9 mouse cellular contexts compared by ENCODE assay signal in the genomic region with DNA sequence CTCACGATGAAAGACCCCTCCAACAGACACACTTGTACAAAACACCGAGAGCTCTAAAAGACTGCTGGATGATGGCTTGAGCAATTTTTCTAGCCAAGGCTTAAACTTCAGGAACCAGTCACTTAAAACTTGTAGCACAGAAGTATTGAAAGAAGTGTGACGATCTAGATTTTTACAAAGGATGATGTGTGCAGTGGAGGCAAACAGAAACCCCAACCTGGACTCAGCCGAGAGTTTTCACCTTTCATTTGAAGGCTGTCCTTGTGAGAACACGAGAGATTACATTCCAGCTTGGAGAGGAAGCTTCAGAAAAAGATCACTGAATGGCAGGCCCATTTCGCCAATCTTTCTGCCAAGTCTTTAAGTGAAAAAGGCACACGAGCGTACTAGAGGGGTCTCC. TPM values are rescaled to one million over a fixed set of nuclear protein-coding genes. Genes with fewer than 3 reads are reported as not detected.
A peak's percentile ranks its signal among the peaks of the same experiment; 100 is the strongest.
DNase-seq lines count a peak whose midpoint lies in the region; ATAC-seq and TF ChIP-seq lines count a peak whose summit lies in the region.
"Had no signal": no experiment of that assay in that cellular context is flagged by ENCODE, and none has a peak within 500 bp of the region (broad histone marks: within the 10 kb centered on the region; RNA-seq: fewer than 3 reads in every experiment).

No protein-coding gene starts in this region.

- DNase-seq in retina, adult 2 months (ENCODE audit: low read depth, low spot score): peak; percentile 1
- no peak for DNase-seq in retina, postnatal 1 day
- DNase-seq in limb, embryonic 14.5 days (ENCODE audit: low spot score): no peak
- no peak for DNase-seq in layer of hippocampus, postnatal 25 days (ENCODE audit: extremely low spot score in 1 of 2, low spot score in 1 of 2)
- no peak for DNase-seq in urinary bladder, postnatal 4 days (ENCODE audit: low spot score in 2 of 2)

- H3K36me3 ChIP-seq in erythroblast, embryonic 14.5 days (ENCODE audit: control insufficient read depth): peaks cover 4% of the 10 kb centered on the region
- peaks cover 3% of the 10 kb centered on the region; the same call in 1 of the 2 replicates for H3K36me3 ChIP-seq in limb, embryonic 14.5 days (ENCODE audit: control insufficient read depth, insufficient read depth, low read length)
- H3K36me3 ChIP-seq in stomach, embryonic 15.5 days: no peaks in the 10 kb centered on the region; the same call in 1 of the 2 replicates

- no peaks in the 10 kb centered on the region; the same call in 1 of the 2 replicates for H3K9me3 ChIP-seq in erythroblast, embryonic 14.5 days (ENCODE audit: control insufficient read depth, low read length)
- H3K9me3 ChIP-seq in limb, embryonic 14.5 days (ENCODE audit: control insufficient read depth, low read length): no peaks in the 10 kb centered on the region
- no peaks in the 10 kb centered on the region for H3K9me3 ChIP-seq in stomach, embryonic 15.5 days

- peaks cover 17% of the 10 kb centered on the region for H3K4me1 ChIP-seq in erythroblast, embryonic 14.5 days (ENCODE audit: control insufficient read depth)
- peaks cover 9% of the 10 kb centered on the region for H3K4me1 ChIP-seq in limb, embryonic 14.5 days (ENCODE audit: control insufficient read depth, insufficient read depth, low read length)
- H3K4me1 ChIP-seq in stomach, embryonic 15.5 days: 0 out of 2 replicates have a peak, but pooled peaks cover 3% of the 10 kb centered on the region

- peak overlapping the region; percentile 83 for H3K4me3 ChIP-seq in erythroblast, embryonic 14.5 days (replicated peaks)
- H3K4me3 ChIP-seq in limb, embryonic 14.5 days (replicated peaks; ENCODE audit: low read length): peak overlapping the region; percentile 70
- peak overlapping the region; percentile 74 for H3K4me3 ChIP-seq in stomach, embryonic 15.5 days (replicated peaks)

- WGBS in limb, embryonic 14.5 days: 41% methylated on average over 8 of the region's 8 CpGs
- WGBS in stomach, embryonic 15.5 days: 37% methylated on average over 8 of the region's 8 CpGs

- no peak for ATAC-seq in erythroblast, adult 5-6 weeks (replicated peaks; ENCODE audit: low FRiP score, poor library complexity, severe bottlenecking)
- 0 out of 2 replicates have a peak, but pooled peaks have one; percentile 16 for ATAC-seq in limb, embryonic 14.5 days (ENCODE audit: low FRiP score, low read depth)
- no peak for ATAC-seq in stomach, embryonic 15.5 days (ENCODE audit: insufficient read depth, low FRiP score, low read depth)

- H3K27me3 ChIP-seq in erythroblast, embryonic 14.5 days (ENCODE audit: control insufficient read depth): no peaks in the 10 kb centered on the region
- H3K27me3 ChIP-seq in limb, embryonic 14.5 days (ENCODE audit: control insufficient read depth, insufficient read depth, low read length): no peaks in the 10 kb centered on the region
- no peaks in the 10 kb centered on the region for H3K27me3 ChIP-seq in stomach, embryonic 15.5 days (replicated peaks)

- peak overlapping the region; percentile 77 for H3K27ac ChIP-seq in limb, embryonic 14.5 days (replicated peaks; ENCODE audit: low read depth, low read length)
- peak overlapping the region; percentile 64 for H3K27ac ChIP-seq in stomach, embryonic 15.5 days

- peak overlapping the region; percentile 88 for H3K9ac ChIP-seq in limb, embryonic 14.5 days (ENCODE audit: low read depth, low read length, severe bottlenecking)
- H3K9ac ChIP-seq in stomach, embryonic 15.5 days: peak overlapping the region; percentile 42; the same call in 1 of the 2 replicates

- peak overlapping the region; percentile 59 for H3K4me2 ChIP-seq in limb, embryonic 14.5 days (replicated peaks; ENCODE audit: low read depth, low read length, severe bottlenecking)
- H3K4me2 ChIP-seq in stomach, embryonic 15.5 days: peak overlapping the region; percentile 58

- TF ChIP-seq POLR2A in limb, embryonic 14.5 days (IDR thresholded peaks at IDR 0.05; ENCODE audit: borderline replicate concordance, extremely low read depth, insufficient read depth, insufficient read length): no peak

RNA-seq across cellular contexts. Expression of a gene that starts 0.5 kb away (rescaled TPM):
- polyA plus RNA-seq in erythroblast, embryonic 14.5 days (2012): 0.02 and 0.03 TPM in 2 replicates
- total RNA-seq in erythroblast, adult 5-6 weeks (2015; ENCODE audit: low replicate concordance): 2.7 and 10.6 TPM in 2 replicates
- 3.8 and 5.0 TPM in 2 replicates for total RNA-seq in erythroblast, adult 5-6 weeks (2017; ENCODE audit: low replicate concordance)
- polyA plus RNA-seq in limb, embryonic 14.5 days (2012; rRNA removed): 17.5 and 19.2 TPM in 2 replicates
- polyA plus RNA-seq in limb, embryonic 14.5 days (2014; fragmentation: Nextera tagmentation; extraction: Ambion mirVana): 24.8 and 24.9 TPM in 2 replicates
- 23.0 and 27.2 TPM in 2 replicates for polyA plus RNA-seq in stomach, embryonic 15.5 days (2015; fragmentation: Nextera tagmentation; extraction: Ambion mirVana)
- total RNA-seq in layer of hippocampus, postnatal 25 days (2021): 10 to 100 TPM in 1 of 2 experiments, 1 to 10 TPM in 1; 9.9 to 10.8 TPM

RNA-seq across cellular contexts. Expression of a gene that starts 13.8 kb away (rescaled TPM):
- polyA plus RNA-seq in erythroblast, embryonic 14.5 days (2012): not detected in 2 replicates
- total RNA-seq in erythroblast, adult 5-6 weeks (2015; ENCODE audit: low replicate concordance): not detected in 2 replicates
- total RNA-seq in erythroblast, adult 5-6 weeks (2017; ENCODE audit: low replicate concordance): not detected in 2 replicates
- polyA plus RNA-seq in limb, embryonic 14.5 days (2012; rRNA removed): 0.69 and 0.77 TPM in 2 replicates
- polyA plus RNA-seq in limb, embryonic 14.5 days (2014; fragmentation: Nextera tagmentation; extraction: Ambion mirVana): 1.1 and 1.4 TPM in 2 replicates
- polyA plus RNA-seq in stomach, embryonic 15.5 days (2015; fragmentation: Nextera tagmentation; extraction: Ambion mirVana): 1.8 and 2.2 TPM in 2 replicates
- total RNA-seq in layer of hippocampus, postnatal 25 days (2021): not detected
- total RNA-seq: layer of hippocampus, adult 8-10 months had no signal

RNA-seq across cellular contexts. Expression of a gene that starts 45.0 kb away (rescaled TPM):
- not detected in 2 replicates for polyA plus RNA-seq in erythroblast, embryonic 14.5 days (2012)
- 0.42 TPM in 1 of 2 replicates, not detected in the other for total RNA-seq in erythroblast, adult 5-6 weeks (2015; ENCODE audit: low replicate concordance)
- total RNA-seq in erythroblast, adult 5-6 weeks (2017; ENCODE audit: low replicate concordance): 0.98 and 1.2 TPM in 2 replicates
- polyA plus RNA-seq in limb, embryonic 14.5 days (2012; rRNA removed): 20.2 and 22.9 TPM in 2 replicates
- polyA plus RNA-seq in limb, embryonic 14.5 days (2014; fragmentation: Nextera tagmentation; extraction: Ambion mirVana): 13.6 and 15.8 TPM in 2 replicates
- polyA plus RNA-seq in stomach, embryonic 15.5 days (2015; fragmentation: Nextera tagmentation; extraction: Ambion mirVana): 21.0 and 24.1 TPM in 2 replicates
- 10 to 100 TPM; 27.3 TPM for total RNA-seq in layer of hippocampus, postnatal 25 days (2021)

Comparison
In these comparisons a context has a peak if more than half of its experiments do, and no peak if none do; other contexts are left out.
1. RNA of a gene that starts 0.5 kb away (polyA plus RNA-seq): 17.5 to 24.9 TPM in limb, embryonic 14.5 days and 23.0 to 27.2 TPM in stomach, embryonic 15.5 days; 0.02 to 0.03 TPM in erythroblast, embryonic 14.5 days; every median in the first group is over 10 times any median in the second.
2. RNA of a gene that starts 45.0 kb away (polyA plus RNA-seq): 21.0 to 24.1 TPM in stomach, embryonic 15.5 days and 13.6 to 22.9 TPM in limb, embryonic 14.5 days; not detected in erythroblast, embryonic 14.5 days; every median in the first group is over 10 times any median in the second.
3. Peak in every context shown above with its lines, with median percentiles within 50 percentile points of each other: H3K4me3 ChIP-seq.